Mouse (Mus musculus): ENCODE measurements around the gene Ptprk.

Gene Ptprk

DNA sequence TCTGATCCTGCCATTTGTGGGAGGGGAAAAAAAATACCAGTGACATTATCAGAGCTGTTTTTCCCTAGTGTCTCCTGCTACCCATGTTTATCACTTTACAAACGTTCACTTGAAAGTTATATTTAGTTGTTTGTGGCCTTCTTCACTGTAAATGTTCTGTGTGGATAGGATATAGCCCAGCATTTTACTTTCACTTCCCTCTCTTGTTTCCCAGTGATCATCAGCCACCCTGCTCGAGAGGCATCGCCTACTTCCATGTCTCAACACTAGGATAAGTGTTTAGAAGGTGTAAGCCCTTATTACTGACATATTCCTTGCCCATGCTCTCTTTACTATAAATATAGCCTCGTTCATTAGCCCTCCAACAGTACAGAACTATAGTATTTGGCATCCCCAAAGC lies 466.0 kb downstream of the Ptprk start:
- no peak for DNase-seq (ENCODE audit: low spot score in 2 of 2)

DNA sequence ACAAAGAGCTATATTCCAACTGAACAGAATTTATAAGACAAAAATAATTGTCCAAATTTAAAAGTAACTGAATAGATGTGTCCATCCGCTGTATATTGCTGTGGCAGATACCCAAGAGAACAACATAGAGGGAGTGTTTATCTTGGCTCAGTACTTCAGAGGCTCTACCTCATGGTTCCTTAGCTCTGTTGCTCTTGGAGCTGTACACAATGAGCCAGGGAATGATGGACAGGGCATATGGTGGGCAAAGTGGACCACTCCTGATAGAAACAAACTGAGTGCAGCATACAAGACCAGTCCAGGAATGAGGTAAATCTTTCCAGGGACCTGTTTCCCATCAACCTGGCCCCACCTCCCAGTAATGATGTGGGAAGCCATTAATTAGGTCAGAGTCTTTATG lies 468.1 kb downstream of the Ptprk start:
- DNase-seq (ENCODE audit: low spot score in 2 of 2), result no peak

DNA sequence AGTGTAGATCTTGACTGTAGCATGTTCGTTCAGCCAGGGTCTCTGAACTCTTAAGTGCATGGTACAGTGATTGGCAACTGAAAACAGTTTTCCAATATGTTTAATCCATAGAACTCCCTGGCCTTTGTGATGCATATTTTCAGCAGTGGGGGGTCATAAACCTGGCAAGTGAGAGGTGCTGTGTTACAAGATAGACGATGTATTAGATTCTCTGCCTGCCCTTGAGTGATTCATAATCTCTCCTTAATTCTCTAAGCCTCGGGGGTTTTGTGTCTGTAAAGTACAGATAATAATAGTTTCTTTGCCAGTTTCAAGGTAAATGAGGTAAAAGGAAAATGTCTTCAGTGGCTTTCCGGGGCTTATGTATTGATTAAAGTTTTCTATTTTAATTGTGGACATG lies 475.9 kb downstream of the Ptprk start:
- DNase-seq (ENCODE audit: low spot score in 2 of 2), result no peak

DNA sequence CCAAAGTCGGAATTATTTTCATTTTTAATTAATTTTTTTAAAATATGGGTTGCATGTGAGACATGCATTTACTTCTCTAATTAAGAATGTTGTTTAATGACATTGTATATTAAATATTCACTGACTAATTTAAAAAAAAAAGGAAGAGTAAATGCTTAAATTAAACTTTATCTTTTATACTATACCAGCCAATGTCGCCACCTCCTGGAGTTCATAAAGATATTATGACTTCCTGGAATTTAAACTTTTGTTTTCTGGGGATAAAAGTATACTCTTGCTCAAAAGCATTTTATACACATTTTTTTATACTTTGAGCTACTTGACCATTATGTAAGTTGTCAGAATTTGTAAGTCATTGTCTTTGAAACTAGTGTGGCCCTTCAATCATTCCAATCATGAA lies 477.4 kb downstream of the Ptprk start:
- no peak for DNase-seq (ENCODE audit: low spot score in 2 of 2)

DNA sequence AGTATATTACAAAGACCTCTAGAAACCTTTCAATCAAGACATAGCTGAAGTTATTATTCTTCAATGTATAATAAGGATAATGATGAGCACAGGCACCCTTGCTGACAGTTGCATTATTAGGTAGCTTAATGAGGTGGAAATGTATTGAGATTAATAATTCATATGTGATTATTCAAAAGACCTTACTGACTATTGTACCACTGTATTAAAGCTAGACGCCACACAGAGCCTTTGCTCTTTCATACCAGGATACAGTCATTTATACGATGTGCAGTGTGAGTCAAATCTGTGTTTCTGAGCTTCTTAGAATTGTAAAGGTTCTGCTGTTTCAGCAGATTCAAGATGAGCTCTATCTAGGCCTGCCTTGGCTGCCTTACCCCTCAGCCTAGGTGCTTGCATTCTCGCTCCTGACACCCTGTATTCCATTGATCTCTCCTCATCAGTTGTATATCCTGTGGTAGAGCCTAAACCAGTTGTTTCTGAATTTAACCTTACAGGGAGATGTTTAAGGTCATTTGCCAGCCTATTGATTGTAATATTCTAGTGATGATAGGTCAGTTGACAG lies 489.6 kb downstream of the Ptprk start:
- no peak for DNase-seq (ENCODE audit: low spot score in 2 of 2)

DNA sequence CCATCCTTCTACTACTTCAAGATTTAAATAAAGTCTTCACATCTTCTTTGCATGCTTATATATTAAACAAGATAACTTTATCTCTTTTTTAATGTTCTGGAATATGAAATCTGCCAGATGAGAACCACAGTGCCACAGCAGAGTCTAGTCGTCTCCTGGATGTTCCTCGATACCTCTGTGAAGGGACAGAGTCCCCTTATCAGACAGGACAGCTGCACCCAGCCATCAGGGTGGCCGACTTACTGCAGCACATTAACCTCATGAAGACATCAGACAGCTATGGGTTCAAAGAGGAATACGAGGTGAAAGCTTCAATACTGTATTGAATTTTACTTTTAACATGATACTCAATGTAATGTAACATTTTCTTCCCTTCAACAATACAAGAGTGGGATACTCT lies 491.8 kb downstream of the Ptprk start:
- no peak for DNase-seq (ENCODE audit: low spot score in 2 of 2)

DNA sequence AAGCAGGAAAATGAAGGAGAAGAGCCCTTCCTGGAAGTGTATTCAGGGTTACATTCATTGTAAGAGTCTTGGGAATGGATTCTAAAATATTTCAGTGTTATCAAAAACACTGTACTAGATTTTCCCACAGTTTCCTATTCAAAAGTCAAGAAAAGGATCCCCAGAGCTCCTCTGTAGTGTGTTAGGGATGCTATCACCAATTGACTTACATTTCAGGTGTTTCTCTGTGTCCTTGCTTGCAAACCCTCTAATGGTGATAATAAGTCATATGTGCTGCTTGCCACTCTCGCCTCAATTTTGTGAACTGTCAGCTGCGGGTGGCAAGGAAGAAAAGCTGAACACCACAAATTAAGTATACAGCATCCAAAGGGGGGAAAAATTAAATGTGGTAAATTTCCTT lies 492.2 kb downstream of the Ptprk start:
- no peak for DNase-seq (ENCODE audit: low spot score in 2 of 2)

DNA sequence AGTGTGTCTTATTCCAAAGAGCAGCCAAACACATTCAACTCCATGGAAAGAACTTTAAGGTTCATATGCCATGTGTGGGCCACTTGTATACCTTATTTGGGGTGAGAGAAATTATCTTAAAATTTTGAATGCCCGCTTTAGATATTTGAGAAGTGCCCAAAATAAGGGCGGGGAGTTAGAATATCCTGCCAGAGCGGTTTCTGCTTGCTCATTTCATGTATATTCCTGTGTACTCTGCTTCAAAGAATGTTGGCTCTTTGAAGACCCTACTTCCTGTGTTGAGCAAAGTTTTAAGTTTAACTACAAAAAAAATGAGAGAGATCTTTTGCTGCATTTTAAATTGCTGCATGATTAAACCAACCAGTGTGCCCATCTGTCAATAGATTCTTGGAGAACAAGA lies 492.8 kb downstream of the Ptprk start:
- no peak for DNase-seq (ENCODE audit: low spot score in 2 of 2)

DNA sequence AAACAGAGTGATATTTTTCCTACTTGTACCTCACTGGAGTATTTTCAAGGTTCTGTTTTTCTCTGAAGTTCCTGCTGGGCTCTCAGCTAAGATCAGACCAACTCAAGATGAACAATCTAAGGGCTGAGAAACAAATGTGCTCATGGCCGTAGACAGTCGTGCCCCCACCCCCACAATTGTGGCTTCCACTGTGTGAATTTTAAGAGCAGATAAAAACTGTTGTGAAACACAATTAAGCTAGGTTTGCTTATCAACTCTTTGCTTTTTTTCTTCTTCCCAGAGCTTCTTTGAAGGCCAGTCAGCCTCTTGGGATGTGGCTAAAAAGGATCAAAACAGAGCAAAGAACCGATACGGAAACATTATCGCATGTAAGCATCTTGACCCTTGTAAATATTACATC lies 493.4 kb downstream of the Ptprk start:
- DNase-seq (ENCODE audit: low spot score in 2 of 2), result no peak

DNA sequence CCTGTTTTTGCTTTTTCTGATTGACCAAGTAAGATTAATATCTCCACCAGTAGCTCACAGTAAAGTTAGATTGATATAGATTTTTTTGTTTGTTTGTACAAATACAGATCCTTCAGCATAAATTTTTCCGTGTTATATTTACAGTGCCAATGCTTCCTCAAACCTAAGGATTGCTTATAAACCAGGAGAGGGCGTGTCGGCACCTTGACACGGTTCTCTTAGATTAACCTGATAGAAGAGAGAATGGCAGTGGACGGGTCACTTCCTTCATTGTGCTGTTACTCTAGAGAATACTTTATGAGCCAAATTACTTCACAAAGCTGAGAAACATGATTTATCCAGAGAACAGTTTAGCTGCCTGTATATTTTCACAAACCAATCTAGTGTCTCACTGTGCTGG lies 505.0 kb downstream of the Ptprk start:
- no peak for DNase-seq (ENCODE audit: low spot score in 2 of 2)

DNA sequence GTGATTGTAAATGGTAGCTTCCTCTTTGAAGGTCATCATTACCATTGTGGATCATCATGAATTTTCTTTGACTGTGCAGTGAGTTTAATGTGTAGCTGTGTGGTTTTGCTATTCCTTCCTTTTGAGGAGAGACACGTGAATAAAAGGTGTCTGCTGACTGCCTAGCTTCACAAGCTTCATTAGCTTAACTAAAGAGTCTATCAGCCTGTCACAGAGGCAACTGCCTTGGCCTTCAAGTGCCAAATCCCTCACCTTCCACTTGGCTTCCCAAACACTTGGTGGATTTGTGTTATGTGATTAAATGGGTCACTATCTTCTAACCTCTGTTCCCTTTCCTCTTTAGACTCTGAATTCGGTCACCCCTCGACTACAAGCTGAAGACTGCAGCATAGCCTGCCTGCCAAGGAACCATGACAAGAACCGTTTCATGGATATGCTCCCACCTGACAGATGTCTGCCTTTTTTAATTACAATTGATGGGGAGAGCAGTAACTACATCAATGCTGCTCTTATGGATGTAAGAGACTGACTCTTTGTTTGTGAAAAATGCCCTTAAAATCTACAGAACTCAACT lies 512.0 kb downstream of the Ptprk start:
- DNase-seq (ENCODE audit: low spot score in 2 of 2), result no peak

DNA sequence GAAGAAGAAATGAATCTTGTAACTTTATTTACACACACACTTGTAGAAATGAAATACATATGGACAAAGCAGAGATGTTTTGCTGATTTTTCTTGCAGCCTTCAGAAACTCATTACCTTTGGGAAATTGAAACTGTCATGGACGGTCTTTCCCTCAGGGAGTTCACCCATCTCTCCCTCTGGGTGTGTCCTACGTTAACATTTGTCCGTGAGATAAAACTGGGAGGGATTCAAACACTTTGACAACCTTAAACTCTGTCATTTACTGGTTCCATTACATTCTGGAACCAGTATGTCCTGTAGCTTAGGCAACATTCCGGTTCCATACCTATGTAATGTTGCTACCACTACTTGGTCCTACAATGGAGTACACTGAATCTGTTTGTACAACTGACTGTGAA lies 513.8 kb downstream of the Ptprk start:
- no peak for DNase-seq (ENCODE audit: low spot score in 2 of 2)

DNA sequence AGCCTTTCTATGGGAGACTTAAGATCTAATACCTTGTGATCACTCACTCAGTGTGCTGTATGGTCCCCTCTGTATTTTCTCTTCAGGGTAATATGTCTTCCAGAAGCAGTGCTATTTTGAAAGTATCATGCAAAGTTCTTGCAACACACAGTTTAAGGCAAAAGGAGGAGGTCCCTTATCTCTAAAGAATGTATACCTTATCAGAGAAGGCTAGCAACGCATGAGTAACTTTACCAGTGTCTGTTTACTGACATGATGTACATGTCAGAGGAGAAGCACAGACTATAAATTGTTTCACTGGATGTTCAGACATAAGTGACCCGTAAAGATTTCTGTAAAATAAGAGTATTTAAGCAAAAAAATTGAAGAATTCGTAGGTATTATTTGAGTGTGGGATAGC lies 516.2 kb downstream of the Ptprk start:
- DNase-seq (ENCODE audit: low spot score in 2 of 2), result no peak

DNA sequence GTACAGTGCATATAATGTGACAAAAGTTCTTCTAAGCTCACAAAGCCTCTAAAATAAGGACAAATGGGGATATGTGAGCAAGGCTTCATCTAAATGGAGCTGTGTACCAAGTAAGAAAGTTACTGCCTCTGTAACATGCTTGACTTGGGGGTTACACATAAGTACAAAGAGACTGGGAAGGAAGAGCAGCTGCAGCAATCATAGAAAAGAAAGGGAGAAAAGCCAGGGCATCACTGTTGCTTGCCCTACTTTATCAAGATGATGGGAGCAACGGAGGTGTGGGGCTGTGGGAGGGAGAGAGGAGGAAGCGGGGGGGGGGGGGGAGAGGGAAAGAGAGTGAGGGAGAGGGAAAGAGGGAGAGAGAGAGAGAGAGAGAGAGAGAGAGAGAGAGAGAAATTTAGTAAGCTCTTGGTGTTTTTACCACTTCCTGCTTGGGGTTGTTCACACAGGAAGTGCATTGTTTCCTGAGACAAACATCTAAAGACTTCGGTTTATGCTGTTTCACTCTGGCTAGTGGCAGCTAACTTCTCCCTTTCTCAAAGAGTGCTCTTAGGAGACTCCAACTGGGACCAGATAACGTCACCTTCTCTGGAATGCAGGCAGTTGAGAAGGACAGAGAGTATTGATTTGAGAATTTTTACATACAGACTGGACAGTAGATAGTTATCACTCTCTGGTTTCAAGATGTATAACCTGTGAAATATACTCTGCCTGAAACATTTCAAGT lies 519.1 kb downstream of the Ptprk start:
- DNase-seq (ENCODE audit: low spot score in 2 of 2), result no peak

DNA sequence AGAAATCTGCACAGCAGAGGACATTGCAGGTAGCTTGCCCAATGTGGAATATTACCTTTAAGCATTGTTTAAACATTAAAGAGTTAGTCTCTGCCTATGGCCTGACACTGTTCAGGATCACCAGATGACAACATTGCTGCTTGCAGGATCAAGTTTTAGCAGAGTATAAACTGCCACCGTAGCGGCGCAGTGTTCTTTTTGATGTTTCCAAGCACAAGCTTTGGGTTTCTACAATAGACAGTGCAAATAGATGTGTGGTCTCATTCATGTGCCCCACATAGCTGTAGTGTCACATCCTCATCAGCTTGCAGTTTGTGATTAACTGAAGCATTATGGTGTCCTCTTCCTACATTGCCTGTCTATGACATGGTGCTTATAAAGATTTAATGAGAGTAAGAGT lies 522.3 kb downstream of the Ptprk start:
- DNase-seq (ENCODE audit: low spot score in 2 of 2), result no peak

DNA sequence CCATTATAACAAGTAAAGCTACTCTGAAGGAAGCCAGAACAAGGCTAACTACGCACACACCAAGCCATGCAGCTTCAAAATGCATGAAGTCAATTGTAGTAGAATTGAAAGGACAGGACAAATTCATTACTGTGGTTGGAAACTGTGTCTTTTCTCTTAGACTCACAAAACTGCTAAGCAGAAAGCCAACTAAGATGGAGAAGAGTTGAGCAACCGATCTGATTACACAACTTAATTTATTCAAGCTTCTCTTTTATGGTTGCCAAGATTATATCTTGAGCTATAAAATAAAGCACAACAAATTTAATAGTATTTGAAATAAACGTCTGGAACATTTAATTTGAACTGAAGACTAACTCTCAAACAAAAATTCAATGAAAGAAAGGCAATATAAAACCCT lies 534.5 kb downstream of the Ptprk start:
- no peak for DNase-seq (ENCODE audit: low spot score in 2 of 2)

DNA sequence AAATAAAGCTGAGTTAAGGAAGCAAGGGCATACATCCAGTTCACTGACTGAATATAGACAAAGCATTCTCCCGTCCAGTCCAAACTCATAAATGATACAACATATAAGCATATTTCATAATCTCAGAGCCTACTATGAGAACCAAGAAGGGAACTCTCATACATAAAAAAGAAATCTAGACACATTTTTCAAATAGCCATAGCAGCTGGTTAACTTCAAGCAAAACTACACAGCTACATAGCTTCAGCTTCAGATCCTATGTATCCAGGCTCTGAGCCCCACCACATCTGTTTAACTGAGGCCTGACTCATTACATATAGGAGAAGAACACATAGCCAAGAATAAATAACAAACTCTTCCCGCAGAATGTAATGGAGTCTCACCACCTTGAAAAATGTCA lies 539.8 kb downstream of the Ptprk start:
- no peak for DNase-seq (ENCODE audit: low spot score in 2 of 2)

DNA sequence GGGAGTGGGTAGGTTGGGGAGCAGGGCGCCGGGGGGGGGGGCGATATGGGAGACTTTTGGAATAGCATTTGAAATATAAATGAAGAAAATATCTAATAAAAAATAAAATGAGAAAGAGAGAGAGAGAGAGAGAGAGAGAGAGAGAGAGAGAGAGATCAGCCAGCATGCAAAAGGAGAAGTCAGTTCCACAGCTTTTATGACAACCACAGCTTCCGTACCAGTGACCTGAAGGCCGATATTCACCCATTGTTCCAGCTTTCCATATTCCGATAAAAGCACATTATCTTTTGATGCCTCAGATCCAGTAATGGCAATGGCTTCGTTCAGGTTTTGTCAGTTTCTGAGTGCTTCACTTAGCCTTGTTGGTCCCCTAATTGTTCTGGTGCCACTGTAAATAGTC lies 542.6 kb downstream of the Ptprk start:
- no peak for DNase-seq (ENCODE audit: low spot score in 2 of 2)

DNA sequence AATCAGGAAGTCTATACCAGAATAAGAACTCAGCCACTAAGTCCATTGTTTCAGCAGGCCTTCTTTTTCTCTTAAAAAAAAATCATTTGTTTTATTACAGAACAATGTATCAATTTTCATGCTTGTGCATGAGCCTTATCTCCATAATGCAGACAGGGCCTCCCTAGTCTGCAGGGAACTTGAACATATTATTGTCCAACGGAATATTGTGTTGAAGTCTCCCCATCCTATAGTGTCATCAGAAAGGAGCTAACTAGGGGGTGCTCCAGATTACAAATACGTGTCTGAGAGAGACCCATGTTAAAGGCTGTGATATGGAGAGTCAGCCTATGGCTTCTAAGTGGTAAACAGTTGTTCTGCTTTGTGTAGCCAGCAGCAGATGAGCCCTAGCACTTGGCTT lies 543.4 kb downstream of the Ptprk start:
- no peak for DNase-seq (ENCODE audit: low spot score in 2 of 2)

DNA sequence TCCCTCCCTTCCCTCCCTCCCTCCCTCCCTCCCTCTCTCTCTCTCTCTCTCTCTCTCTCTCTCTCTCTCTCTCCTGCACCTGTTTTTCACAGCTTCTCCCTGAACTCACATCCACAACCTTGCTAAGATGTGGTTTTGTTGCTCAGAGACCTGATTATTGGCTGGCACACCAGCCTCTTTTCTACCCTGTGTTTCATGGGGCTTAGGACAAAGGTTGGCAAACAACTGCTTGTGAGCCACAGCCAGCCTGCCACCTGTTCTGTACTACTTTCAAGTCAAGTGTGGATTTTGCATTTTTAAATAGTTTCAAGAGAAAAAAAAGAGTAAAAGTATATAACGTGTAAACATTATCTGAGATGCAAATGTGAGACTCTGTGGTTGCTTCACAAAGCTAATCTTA lies 544.8 kb downstream of the Ptprk start:
- no peak for DNase-seq (ENCODE audit: low spot score in 2 of 2)

DNA sequence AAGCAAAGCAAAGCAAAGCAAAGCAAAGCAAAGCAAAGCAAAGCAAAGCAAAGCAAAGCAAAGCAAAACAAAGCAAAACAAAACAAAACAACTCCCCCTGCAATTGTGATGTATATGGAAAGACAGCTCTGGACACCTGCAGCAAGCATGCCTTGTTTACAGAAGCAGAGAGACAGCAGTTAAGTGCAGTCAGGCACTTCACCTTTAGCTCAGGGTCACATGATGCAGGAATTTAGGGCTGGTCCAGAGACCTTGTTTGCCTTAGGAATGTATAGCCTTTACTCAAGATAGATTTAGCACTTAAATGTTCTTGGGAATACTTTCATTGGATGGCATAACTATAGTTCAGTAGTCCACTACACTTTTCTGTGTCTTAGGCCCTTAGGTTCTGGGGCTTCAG lies 561.5 kb downstream of the Ptprk start:
- DNase-seq (ENCODE audit: low spot score in 2 of 2), result no peak

DNA sequence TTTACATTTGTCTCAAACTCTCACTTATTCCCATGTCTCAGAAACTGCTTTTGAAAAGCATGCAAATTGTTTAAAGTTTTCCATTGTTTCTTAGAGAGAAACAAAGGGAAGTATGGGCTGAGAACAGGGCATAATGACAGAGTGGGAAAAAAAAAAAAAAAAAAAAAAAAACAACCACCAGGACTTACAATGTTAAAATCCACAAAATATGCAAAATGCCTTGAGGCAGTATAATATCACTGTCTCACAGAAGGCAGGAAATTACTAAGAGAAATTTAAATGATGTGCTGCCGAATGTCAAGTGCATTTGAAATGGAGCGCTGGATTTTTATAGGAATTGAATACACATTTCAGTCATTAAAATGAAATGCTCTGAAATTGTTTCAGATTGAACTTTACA lies 567.3 kb downstream of the Ptprk start:
- DNase-seq (ENCODE audit: low spot score in 2 of 2), result no peak

Data from left cerebral cortex, adult 9 months (tissue).